Mouse (Mus musculus): Measurements from ENCODE around the gene Tomm70a.

DNA sequence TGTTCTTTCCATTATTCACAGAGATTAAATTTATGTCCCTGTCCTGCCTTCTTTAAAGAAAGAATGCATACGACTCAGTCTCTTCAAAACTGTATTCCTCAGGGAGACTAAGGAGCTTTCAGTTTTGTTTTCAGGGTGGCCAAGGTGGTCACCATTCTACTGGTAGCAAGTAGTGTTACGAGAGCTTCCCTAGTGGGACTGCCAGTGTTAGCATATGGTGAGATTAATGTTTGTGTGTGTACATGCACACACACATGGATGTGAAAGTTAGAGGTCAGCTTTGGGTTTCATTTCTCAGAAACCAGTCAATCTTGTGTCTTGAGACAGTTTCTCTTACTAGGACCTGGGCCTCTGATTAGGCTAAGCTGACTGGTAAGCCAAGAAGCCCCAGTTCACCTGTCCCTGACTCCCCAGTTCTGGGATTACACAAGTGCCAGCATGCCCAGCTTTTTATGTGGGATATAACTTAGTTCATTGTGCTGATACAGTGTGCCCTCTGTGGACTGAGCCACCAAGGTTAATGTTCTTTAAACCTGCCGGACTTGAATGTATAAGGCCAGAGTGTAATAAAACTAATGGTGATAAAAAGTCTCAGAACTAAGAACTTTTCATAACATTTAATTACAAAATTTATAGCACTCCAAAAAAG lies 9.4 kb downstream of the Tomm70a start:
- TF ChIP-seq CTCF (IDR thresholded peaks at IDR 0.05; ENCODE audit: borderline replicate concordance, extremely low read depth, insufficient read depth, insufficient read length) = no peak
- no peak for TF ChIP-seq POLR2A (IDR thresholded peaks at IDR 0.05; ENCODE audit: borderline replicate concordance, extremely low read depth, insufficient read depth, insufficient read length, poor library complexity, severe bottlenecking)

Measured in brain, embryonic 14.5 days (tissue).